Mouse (Mus musculus): ENCODE results near the gene Slc9a3r2.

Slc9a3r2 gene

DNA sequence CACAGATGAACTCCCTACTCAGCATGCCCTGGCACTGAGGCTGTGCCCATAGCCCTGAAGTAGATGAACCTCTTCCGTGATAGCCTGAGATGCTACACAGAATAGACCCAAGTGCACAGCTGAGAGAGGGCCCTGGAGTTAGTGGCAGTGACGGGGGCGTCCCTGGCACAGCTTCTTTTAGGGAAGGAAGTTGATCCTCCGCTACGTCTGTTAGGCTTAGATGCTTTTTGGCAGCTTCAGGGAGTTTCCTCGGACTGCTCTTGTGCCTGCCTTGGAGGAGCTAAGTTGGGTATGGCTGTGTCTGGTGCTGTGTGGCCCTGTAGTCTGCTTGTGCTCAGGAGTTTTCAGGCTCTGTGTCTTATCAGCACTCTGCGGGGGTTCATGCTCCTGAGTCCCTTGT, 24.1 kb upstream of the Slc9a3r2 start:
- ChIA-PET CTCF (interaction anchor here in 1 of 4 experiments (0.5 kb wide), 1 partner anchor 78 kb away, joined by 3 read pairs; no protein-coding TSS in a partner anchor), POLR2A (interaction anchor here (0.6 to 8.9 kb wide), 17 partner anchors 12 to 706 kb away, joined by 3 to 182 read pairs (median 5); partner anchors contain the start of genes Traf7 (in 3 of the 4), Syngr3 (in 2 of the 4), Mlst8 (in 1 of the 4) and Pkd1 (in 1 of the 4))

DNA sequence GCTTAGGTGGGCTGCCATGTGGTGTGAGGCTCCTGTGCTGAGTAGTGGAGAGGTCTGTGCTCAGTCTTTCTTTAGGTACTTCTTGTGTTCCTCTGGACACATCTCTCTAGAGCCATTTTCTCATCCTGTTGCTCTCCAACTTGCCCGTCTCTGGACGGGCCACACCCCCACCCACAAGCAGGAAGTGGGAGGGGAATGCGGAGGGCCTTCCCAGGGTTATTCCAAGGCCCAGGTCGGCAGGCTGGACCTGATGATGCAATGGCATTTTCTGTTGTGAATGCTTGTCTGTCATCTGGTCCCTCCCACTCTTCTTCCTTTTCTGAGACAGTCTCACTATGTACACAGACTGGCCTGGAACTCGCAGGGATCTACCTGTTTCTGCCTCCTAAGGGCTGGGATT, 22.0 kb upstream of the Slc9a3r2 start:
- ChIA-PET POLR2A (interaction anchor here in 3 of 4 experiments (0.6 to 8.9 kb wide), 29 partner anchors 8 to 421 kb away, joined by 3 to 182 read pairs (median 5); partner anchors contain the start of genes Npw (in 2 of the 3), Pkd1 (in 2 of the 3), Traf7 (in 2 of the 3) and Ccnf (in 1 of the 3)), CTCF (interaction anchor here in 1 of 4 experiments (1.0 kb wide), 1 partner anchor 44 kb away, joined by 3 read pairs; no protein-coding TSS in a partner anchor)

DNA sequence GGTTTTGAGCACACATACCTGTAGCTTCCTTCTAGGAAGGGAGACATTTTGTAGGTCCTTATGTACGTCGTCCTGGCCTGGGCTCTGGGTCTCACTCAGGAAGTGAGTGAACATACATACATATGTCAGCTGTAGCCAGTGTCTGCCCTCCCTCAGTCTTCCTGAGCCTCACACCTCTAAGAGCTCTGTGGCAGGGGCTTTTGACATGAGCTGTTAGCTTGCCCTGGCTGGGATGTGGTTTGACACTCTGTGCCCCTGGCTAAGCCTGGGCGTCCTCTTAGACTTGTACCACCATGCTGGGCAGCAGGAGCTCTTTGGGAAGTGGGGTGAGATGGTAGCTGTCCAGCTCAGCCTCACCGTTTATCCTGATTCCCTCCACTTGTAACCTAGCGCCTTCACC, 21.2 kb upstream of the Slc9a3r2 start:
- CTCF ChIA-PET = interaction anchor here in 1 of 4 experiments (1.0 kb wide), 1 partner anchor 43 kb away, joined by 3 read pairs; no protein-coding TSS in a partner anchor
- POLR2A ChIA-PET = interaction anchor here in 3 of 4 experiments (0.7 to 8.9 kb wide), 39 partner anchors 9 to 420 kb away, joined by 3 to 182 read pairs (median 6); partner anchors contain the start of genes Traf7 (in 3 of the 3), Ccnf (in 2 of the 3), Mlst8 (in 2 of the 3) and Npw (in 2 of the 3)

DNA sequence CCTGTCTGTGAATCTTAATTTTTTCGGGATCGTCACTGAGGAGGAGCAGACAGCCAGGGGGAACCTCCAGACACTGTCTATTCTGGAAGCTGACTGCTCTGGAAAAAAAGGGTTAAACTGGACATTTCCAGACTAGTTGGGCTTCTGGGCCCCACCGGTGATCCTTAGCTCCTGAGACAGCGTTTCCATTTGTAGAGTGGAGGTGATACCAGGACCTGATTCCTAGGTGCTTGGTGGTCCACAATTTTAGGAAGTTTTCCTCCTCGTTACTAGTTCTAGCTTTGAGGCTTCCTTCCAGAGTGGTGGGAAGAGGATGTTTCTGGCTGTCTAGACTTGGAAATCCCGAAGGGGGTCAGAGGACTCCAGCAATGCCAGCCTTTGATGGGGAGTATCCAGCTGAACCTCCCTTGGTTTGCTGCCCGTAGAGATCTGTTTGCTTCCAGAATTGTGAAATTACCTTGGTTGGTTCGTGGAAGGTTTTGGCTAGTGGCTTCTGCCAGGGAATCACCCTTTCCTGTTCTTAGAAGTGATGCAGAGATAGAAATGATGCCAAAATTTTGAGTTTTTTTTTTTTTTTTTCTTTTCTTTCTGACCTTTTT, 20.2 kb upstream of the Slc9a3r2 start:
- ChIA-PET POLR2A (interaction anchor here (0.6 to 8.9 kb wide), 74 partner anchors 8 to 501 kb away, joined by 3 to 182 read pairs (median 6); partner anchors contain the start of genes Mlst8 (in 3 of the 4), Nthl1 (in 3 of the 4), Tbl3 (in 3 of the 4) and Traf7 (in 3 of the 4)), CTCF (interaction anchor here in 3 of 4 experiments (0.5 to 2.6 kb wide), 10 partner anchors 8 to 312 kb away, joined by 3 to 10 read pairs (median 3); partner anchors contain the start of genes Nthl1 (in 1 of the 3), Pkd1 (in 1 of the 3), Tbl3 (in 1 of the 3) and Tsc2 (in 1 of the 3))

DNA sequence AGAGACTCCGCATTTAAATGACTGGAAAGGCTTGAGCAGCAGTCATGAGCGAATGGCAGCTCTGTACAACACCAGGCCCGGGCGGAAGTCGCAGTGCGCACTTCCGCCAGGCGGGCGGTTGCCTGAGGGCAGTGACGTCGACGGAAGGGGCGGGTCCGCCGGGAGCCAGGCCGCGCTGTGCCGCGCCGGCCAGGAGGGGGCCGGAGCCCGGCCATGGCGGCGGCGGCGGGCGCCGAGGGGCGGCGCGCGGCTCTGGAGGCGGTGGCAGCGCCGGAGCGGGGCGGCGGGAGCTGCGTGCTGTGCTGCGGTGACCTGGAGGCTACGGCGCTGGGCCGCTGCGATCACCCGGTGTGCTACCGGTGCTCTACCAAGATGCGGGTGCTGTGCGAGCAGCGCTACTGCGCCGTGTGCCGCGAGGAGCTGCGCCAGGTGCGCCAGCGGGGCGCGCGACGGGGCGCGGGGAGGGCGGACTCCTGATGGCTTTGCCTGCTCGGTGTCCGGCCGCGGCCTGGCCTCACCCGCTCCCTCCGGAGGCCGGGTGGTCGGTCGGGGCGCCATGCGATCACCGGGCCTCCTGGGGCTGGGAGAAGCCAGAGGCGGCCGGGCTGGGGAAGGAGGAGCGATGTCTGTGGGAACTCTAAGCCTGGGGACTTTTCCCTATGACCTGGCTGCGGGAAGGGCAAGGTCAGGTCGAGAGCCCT, 19.6 kb upstream of the Slc9a3r2 start, which contains the start of gene Zfp598:
Gene Zfp598 (plus strand): TSS at position 143 of the 701 bp plus-strand sequence.
- POLR2A ChIA-PET = interaction anchor here (0.6 to 8.9 kb wide), 114 partner anchors 8 to 500 kb away, joined by 3 to 182 read pairs (median 4); partner anchors contain the start of genes Nthl1 (in 4 of the 4), Tsc2 (in 4 of the 4), Mlst8 (in 3 of the 4) and Pkd1 (in 3 of the 4)
- CTCF ChIA-PET = interaction anchor here in 3 of 4 experiments (0.5 to 3.0 kb wide), 24 partner anchors 8 to 318 kb away, joined by 3 to 15 read pairs (median 3); partner anchors contain the start of genes Nthl1 (in 2 of the 3), Pkd1 (in 2 of the 3), Tbl3 (in 2 of the 3) and Tsc2 (in 2 of the 3)

DNA sequence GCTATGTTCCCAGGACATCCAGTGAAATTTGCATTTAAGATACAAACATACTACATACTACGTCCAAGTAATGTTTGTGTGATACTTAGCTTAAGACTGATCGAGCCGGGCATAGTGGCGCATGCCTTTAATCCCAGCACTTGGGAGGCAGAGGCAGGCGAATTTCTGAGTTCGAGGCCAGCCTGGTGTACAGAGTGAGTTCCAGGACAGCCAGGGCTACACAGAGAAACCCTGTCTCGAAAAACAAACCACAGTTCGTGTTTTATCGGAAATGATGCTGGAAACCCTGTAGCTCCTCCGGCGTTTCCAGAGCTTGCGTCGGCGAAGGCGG, 19.1 kb upstream of the Slc9a3r2 start:
- ChIA-PET CTCF (interaction anchor here in 3 of 4 experiments (0.7 to 3.0 kb wide), 22 partner anchors 9 to 318 kb away, joined by 3 to 15 read pairs (median 3); partner anchors contain the start of genes Nthl1 (in 2 of the 3), Pkd1 (in 2 of the 3), Tbl3 (in 2 of the 3) and Tsc2 (in 2 of the 3)), POLR2A (interaction anchor here (0.6 to 8.9 kb wide), 104 partner anchors 8 to 527 kb away, joined by 3 to 182 read pairs (median 5); partner anchors contain the start of genes Nthl1 (in 4 of the 4), Tsc2 (in 4 of the 4), Mlst8 (in 3 of the 4) and Pkd1 (in 3 of the 4))

DNA sequence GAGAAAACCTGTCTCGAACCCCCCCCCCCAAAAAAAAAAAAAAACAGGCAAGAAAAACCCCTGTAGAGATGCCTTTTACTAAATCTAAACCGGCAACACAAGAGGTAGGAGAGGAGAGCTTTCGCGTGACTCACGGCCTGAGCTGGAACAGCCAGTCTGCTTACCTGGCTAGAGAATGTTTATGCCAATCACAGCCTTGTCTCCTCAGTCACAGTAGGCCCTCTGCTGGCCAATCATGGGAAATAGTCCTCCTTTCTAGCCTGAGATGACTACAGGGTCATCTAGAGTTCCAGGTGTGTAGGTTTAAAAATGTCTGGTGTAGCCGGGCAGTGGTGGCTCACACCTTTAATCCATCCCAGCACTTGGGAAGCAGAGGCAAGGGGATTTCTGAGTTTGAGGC, 17.3 kb upstream of the Slc9a3r2 start:
- ChIA-PET CTCF (interaction anchor here (0.6 to 3.0 kb wide), 40 partner anchors 8 to 1536 kb away, joined by 3 to 21 read pairs (median 4); partner anchors contain the start of genes Nthl1 (in 4 of the 4), Tsc2 (in 3 of the 4), Npw (in 2 of the 4) and Pkd1 (in 2 of the 4)), POLR2A (interaction anchor here (0.5 to 8.9 kb wide), 59 partner anchors 8 to 909 kb away, joined by 3 to 182 read pairs (median 4); partner anchors contain the start of genes Npw (in 4 of the 4), Nthl1 (in 4 of the 4), Tsc2 (in 4 of the 4) and Pkd1 (in 3 of the 4))

DNA sequence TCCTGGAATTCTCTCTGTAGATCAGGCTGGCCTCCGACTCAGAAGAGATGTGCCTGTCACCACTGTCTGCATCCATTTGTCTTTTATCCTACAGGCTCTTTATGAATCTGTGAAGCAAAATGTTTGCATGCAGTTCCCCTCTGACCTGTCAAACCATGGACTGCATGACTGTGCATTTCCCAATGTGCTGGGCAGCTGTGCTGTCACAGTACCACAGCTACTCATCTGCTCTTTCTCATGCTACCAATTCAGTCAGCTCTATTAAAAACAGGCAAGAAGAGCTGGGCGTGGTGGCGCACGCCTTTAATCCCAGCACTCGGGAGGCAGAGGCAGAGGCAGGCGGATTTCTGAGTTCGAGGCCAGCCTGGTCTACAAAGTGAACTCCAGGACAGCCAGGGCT, 16.9 kb upstream of the Slc9a3r2 start:
- ChIA-PET CTCF (interaction anchor here (0.6 to 3.0 kb wide), 37 partner anchors 8 to 1536 kb away, joined by 3 to 21 read pairs (median 5); partner anchors contain the start of genes Nthl1 (in 4 of the 4), Tsc2 (in 3 of the 4), Npw (in 2 of the 4) and Pkd1 (in 2 of the 4)), POLR2A (interaction anchor here (0.5 to 8.9 kb wide), 48 partner anchors 9 to 908 kb away, joined by 3 to 182 read pairs (median 4); partner anchors contain the start of genes Nthl1 (in 4 of the 4), Tsc2 (in 4 of the 4), Npw (in 3 of the 4) and Pkd1 (in 3 of the 4))

DNA sequence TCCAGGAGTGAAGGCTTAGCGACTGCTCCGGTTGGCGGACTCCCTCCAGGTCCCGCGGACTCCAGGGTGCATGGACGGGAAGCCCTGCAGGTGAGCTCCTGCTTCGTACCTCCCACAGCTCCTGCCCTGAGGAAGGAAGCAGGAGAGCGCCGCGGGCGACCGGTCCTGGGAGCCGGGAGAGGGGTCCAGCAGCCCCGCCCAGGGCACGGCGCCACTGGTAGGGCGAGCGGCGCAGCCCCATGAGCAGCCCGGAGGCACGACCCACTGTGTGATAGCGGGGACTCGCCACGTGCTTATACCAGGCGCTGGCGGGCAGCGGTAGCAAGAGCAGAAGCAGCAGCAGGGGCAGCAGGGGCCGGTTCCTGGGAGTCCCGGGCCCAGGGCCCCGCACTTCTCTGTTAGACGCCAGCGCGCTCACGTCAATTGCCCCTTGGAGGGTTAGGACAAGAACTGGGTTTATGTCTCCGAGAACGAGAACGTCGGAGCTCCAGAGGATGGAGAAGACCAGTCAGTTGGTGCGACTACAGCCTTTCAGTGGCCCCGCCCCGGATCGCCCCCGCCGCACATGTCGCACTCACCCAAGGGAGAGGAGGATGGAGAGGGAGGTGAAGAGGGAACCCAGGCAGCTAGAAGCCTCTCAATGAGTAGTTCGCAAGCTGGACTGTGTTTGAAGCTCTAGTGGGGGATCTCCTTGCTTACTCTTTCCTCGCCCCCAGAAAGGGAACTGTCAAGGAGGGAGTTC, 8.1 kb upstream of the Slc9a3r2 start, which contains the start of gene Npw:
Gene Npw (minus strand): TSS at position 441 of the 742 bp plus-strand sequence.
- ChIA-PET POLR2A (interaction anchor here (0.6 to 3.9 kb wide), 35 partner anchors 9 to 244 kb away, joined by 3 to 41 read pairs (median 6); partner anchors contain the start of genes Nthl1 (in 3 of the 4), Traf7 (in 3 of the 4), Tsc2 (in 3 of the 4) and Zfp598 (in 3 of the 4)), CTCF (interaction anchor here in 3 of 4 experiments (0.6 to 3.8 kb wide), 7 partner anchors 8 to 64 kb away, joined by 3 to 21 read pairs (median 3); partner anchors contain the start of genes Slc9a3r2 (in 1 of the 3), Tbl3 (in 1 of the 3) and Zfp598 (in 1 of the 3))

DNA sequence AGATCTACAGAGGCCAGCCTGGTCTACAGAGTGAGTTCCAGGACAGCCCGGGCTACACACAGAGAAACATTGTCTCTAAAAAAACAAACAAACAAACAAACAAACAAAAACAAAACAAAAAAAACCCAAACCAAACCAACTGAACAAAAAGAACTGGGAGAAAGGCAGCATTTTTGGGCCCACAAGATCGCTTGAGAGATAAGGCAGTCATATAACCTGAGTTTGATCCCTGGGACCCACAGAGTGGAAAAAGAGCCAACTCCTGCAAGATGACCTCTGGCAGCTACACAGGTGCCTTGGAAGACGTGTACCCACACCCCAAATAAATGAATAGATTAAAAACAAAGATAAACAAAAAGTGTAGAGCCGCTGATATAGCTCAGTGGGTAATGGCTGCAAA, 4.8 kb upstream of the Slc9a3r2 start:
- ChIA-PET CTCF (interaction anchor here in 2 of 4 experiments (1.0 to 2.0 kb wide), 6 partner anchors 14 to 115 kb away, joined by 3 to 8 read pairs (median 6); partner anchors contain the start of genes Nthl1 (in 1 of the 2), Tsc2 (in 1 of the 2) and Zfp598 (in 1 of the 2)), POLR2A (interaction anchor here in 1 of 4 experiments (0.7 to 3.5 kb wide), 10 partner anchors 11 to 601 kb away, joined by 3 to 14 read pairs (median 3); partner anchors contain the start of genes Syngr3, Traf7 and Zfp598)

DNA sequence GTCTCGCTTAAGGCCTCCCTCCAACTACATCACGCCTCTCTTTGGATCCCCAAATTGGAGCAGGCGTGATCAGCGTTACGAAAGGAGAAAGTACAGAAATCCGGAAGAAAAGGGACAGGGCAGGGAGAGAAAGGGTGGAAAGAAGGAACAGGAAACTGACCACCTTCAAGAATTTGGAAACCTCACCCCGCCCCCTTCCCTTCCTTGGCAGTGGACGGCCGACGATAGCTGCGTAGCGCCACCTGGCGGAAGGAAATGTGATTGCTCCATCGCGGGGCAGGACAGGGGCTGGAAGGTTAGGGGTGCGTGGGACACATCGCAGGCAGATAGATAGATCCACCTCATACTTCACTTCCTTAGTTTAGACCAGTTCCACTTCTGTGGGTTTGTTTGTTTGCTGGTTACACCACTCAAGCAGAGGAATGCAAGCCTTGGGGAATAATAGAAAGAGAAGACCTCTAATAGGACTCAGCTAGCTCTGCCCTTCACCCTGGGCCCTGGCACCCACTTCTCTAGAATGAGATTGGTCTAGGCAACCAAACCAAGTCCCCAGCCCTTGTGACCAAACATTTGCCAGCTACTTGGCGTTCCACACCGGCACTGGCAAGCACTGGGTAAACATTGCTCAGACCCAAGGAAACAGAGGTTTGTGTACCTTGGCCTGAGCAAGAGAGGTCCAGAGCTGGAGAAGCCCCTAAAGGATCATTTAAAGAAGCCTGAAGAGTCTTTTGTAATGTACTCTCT, 4.0 kb upstream of the Slc9a3r2 start:
- ChIA-PET CTCF (interaction anchor here in 3 of 4 experiments (0.5 to 2.0 kb wide), 15 partner anchors 13 to 1578 kb away, joined by 3 to 15 read pairs (median 4); partner anchors contain the start of genes Zfp598 (in 2 of the 3), E4f1 (in 1 of the 3), Mlst8 (in 1 of the 3) and Nthl1 (in 1 of the 3)), POLR2A (interaction anchor here (0.7 to 3.1 kb wide), 16 partner anchors 10 to 1505 kb away, joined by 3 to 13 read pairs (median 3); partner anchors contain the start of genes Nthl1 (in 2 of the 4), Traf7 (in 2 of the 4), Tsc2 (in 2 of the 4) and Zfp598 (in 2 of the 4))

DNA sequence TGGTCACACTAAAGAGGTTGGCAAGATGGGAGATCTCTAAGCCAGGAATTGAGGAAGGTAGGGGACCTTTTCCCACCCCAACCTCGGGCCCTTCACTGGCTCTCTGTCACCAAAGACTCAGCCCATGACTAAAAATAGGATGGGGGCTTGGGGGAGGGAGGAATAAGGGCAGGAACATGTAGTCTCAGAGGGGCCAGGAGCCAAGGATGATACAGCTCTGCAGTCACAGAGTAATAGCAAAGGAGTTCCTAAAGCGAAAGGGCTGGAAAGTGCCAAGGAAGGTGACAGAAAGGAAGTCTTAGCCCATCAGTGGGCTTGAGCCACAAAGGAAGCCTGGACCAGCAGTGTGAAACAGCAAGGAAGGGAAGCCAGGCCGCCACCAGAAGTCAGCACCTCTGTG, 1.7 kb upstream of the Slc9a3r2 start:
- ChIA-PET CTCF (interaction anchor here in 2 of 4 experiments (0.7 to 2.0 kb wide), 4 partner anchors 23 to 112 kb away, joined by 3 to 7 read pairs (median 4); no protein-coding TSS in a partner anchor), POLR2A (interaction anchor here in 3 of 4 experiments (0.6 to 3.5 kb wide), 14 partner anchors 10 to 277 kb away, joined by 3 to 19 read pairs (median 5); partner anchors contain the start of genes Pkd1 (in 2 of the 3), Traf7 (in 2 of the 3), Zfp598 (in 2 of the 3) and Msrb1 (in 1 of the 3))

DNA sequence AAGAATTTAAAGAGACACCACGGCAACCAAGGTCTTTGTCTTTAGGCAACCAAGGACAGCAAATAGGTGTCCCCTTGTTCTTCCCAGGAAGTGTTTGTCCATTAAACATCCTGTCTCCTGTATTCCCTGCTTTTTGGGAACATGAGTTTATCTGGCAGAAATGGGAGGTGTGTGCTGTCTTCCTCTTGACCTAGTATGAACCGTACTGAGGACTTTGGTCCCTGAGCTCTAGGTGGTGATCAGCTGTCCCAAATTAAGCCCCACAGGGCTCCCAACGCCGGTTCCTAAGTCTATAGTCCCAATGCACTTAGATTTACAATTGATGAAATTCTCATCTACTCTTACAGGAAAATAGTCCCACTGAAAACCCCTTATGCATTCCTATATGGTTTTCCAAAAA, 639 bp upstream of the Slc9a3r2 start:
- ChIA-PET POLR2A (interaction anchor here in 3 of 4 experiments (0.6 to 3.5 kb wide), 25 partner anchors 9 to 920 kb away, joined by 3 to 21 read pairs (median 5); partner anchors contain the start of genes Nthl1 (in 2 of the 3), Pkd1 (in 2 of the 3), Traf7 (in 2 of the 3) and Tsc2 (in 2 of the 3)), CTCF (interaction anchor here in 3 of 4 experiments (0.6 to 2.0 kb wide), 8 partner anchors 7 to 189 kb away, joined by 3 to 7 read pairs (median 3); partner anchors contain the start of gene Npw (in 1 of the 3))

DNA sequence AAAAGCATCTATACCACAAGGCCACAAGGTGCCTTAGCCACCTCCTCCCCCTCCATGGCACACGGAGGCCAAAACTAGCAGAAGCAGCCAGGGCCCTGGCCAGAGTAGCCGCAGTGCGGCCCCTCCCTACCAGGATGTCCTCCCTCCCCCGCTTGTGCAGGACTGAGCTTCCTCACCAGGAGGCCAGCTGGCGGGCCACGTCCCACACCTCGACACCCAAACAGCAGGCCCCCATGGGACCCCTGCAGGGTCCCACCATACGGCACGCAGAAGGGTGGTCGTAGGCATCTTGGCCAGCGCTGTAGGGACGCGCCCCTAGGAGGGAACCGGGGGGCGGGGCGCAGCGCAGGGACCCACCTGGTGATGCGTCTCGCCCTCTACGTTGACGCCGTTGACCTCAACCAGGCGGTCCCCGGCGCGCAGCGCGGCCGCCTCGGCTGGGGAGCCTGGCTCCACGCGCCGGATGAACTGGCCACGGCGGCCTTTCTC, 502 bp downstream of the Slc9a3r2 start:
- POLR2A ChIA-PET = interaction anchor here in 3 of 4 experiments (0.6 to 3.5 kb wide), 22 partner anchors 10 to 921 kb away, joined by 3 to 21 read pairs (median 5); partner anchors contain the start of genes Nthl1 (in 3 of the 3), Tsc2 (in 3 of the 3), Pkd1 (in 2 of the 3) and Traf7 (in 2 of the 3)
- CTCF ChIA-PET = interaction anchor here in 2 of 4 experiments (0.6 to 1.2 kb wide), 4 partner anchors 17 to 1422 kb away, joined by 3 to 6 read pairs (median 4); partner anchors contain the start of genes Nthl1 (in 1 of the 2), Tsc2 (in 1 of the 2) and Zfp598 (in 1 of the 2)

All from embryonic stem cell, embryonic (primary cell).